Mouse (Mus musculus) liver, adult (tissue): ENCODE results near the gene Dnah1.

ENCODE experiments used
- GATA4 ChIP-seq: IDR thresholded peaks from 2 replicates; pipeline ENCODE4 v1.6.1; 2014; ENCODE audit warnings: mild to moderate bottlenecking, low read length; ENCODE audit not compliant: insufficient replicate concordance

Gene Dnah1

GRCm38 (mm10) chr14:31323849-31324792, at the start of gene Dnah1:
Gene Dnah1, minus strand, starts transcription at chr14:31323896.
- no peak for TF ChIP-seq GATA4

GRCm38 (mm10) chr14:31369377-31369776, 45.7 kb upstream of the Dnah1 start:
- no peak for TF ChIP-seq GATA4

GRCm38 (mm10) chr14:31367951-31368350, 44.3 kb upstream of the Dnah1 start:
- no peak for TF ChIP-seq GATA4

GRCm38 (mm10) chr14:31365350-31365749, 41.7 kb upstream of the Dnah1 start:
- no peak for TF ChIP-seq GATA4

- TF ChIP-seq GATA4 = no peak
Measured at GRCm38 (mm10) chr14:31364589-31364988, 40.9 kb upstream of the Dnah1 start.

- no peak for TF ChIP-seq GATA4
Measured at GRCm38 (mm10) chr14:31362236-31362635, 38.5 kb upstream of the Dnah1 start.

- no peak for TF ChIP-seq GATA4
Measured at GRCm38 (mm10) chr14:31345367-31345766, 21.7 kb upstream of the Dnah1 start.

- no peak for TF ChIP-seq GATA4
Measured at GRCm38 (mm10) chr14:31343241-31343640, 19.5 kb upstream of the Dnah1 start.

- no peak for TF ChIP-seq GATA4
Measured at GRCm38 (mm10) chr14:31337947-31338346, 14.3 kb upstream of the Dnah1 start.

GRCm38 (mm10) chr14:31337406-31337805, 13.7 kb upstream of the Dnah1 start:
- no peak for TF ChIP-seq GATA4

GRCm38 (mm10) chr14:31336369-31337155, 12.9 kb upstream of the Dnah1 start, which contains the start of gene Capn7:
Gene Capn7, plus strand, starts transcription at chr14:31336638.
- no peak for TF ChIP-seq GATA4

- no peak for TF ChIP-seq GATA4
Measured at GRCm38 (mm10) chr14:31335765-31336164, 12.1 kb upstream of the Dnah1 start.

GRCm38 (mm10) chr14:31330957-31331356, 7.3 kb upstream of the Dnah1 start:
- no peak for TF ChIP-seq GATA4

- TF ChIP-seq GATA4 = no peak
Measured at GRCm38 (mm10) chr14:31329741-31330140, 6.0 kb upstream of the Dnah1 start.

GRCm38 (mm10) chr14:31327681-31328080, 4.0 kb upstream of the Dnah1 start:
- TF ChIP-seq GATA4 = no peak

- no peak for TF ChIP-seq GATA4
Measured at GRCm38 (mm10) chr14:31327196-31327595, 3.5 kb upstream of the Dnah1 start.
